Mouse (Mus musculus): ENCODE data around the gene Brix1. TPM values are rescaled to one million over a fixed set of nuclear protein-coding genes. Genes with fewer than 3 reads are reported as not detected.
"Not testable (repeated sequence)": the region's sequence is repeated elsewhere in the genome, so short reads cannot be mapped to it uniquely, and the experiment has no call there.

Brix1 gene
- polyA plus RNA-seq (2017; shearing (Covaris generic)), result 100 to 1,000 TPM; 145 to 167 TPM

DNA sequence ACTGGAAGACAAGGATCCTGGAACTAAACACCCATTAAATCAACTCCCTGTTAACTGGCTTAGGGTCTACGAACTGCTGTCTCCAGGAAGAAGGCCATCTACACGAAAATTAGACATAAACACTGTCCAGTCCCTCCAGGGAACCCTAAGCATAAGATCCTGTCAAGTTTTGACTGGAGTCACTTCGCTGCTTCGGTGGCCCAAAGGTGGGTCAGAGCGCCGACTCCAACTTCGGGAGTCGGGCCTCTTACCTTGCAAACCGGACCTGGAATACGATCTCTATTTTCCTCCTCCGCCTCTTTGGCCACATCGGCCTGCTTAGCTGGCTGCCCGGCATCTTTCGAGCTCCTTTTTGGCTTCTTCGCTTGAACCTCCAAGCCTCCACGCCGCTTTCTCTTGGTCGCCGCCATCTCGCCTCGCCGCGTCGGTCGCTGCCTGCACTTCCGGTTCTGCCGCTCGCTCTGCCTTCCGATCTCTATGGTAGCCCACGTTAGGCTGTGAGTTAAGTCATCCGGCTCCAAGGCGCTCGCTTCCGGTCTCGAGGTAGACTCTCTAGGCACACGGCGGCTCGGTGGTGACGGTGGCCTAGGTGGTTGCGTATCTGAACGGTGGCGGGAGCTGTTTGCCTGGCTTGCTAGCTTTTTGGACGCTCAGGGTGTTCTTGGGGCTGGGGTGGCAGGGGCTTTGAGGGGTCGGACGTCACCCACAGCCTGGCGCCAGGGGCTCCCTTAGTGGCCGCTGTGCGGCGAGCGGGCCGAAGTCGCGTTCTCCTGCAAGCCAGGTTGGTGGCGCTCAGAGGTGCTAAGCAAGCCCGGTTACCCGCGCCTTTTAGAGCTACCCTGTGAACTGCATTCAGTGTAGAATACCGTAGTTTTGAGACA lies at the start of gene Brix1, which contains the start of gene Rad1:
TSS of gene Brix1 (minus strand) at position 464 of the 881 bp plus-strand sequence.
TSS of gene Rad1 (plus strand) at position 535 of the 881 bp plus-strand sequence.
- peak; percentile 98 for ATAC-seq

DNA sequence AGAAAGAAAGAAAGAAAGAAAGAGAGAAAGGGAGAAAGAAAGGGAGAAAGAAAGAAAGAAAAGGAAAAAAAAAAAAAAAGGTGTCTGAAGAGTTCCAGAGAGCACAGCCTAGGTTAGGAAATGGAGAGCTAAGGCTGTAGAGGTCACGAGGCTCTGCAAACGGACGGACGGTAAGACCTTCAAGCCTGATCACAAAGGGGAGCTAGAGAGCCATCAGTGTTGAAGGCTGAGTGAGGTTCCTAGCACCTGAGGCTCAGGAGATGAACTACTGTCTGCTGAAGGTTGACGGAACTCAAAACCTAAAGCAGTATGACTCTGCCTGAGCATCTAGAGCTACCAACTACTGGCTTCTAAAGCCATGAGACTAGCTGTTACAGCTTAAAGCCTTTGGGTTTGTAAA lies 48.8 kb upstream of the Brix1 start:
- ATAC-seq, result no peak

DNA sequence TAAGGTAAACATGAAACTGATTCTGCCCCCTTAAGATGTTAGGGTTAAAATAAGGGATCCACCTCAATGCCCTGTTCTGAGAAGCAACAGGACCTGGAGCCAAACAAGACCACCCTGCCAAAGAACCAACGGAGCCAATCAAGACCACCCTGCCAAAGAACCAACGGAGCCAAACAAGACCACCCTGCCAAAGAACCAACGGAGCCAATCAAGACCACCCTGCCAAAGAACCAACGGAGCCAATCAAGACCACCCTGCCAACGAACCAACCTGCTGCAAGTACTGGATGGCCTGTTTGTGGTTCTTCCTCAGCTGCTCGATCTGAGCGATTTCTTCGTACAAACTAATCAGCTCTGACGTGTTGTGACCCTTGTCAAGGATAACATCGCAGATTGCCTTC lies 47.6 kb upstream of the Brix1 start:
- ATAC-seq, result not testable (repeated sequence)

DNA sequence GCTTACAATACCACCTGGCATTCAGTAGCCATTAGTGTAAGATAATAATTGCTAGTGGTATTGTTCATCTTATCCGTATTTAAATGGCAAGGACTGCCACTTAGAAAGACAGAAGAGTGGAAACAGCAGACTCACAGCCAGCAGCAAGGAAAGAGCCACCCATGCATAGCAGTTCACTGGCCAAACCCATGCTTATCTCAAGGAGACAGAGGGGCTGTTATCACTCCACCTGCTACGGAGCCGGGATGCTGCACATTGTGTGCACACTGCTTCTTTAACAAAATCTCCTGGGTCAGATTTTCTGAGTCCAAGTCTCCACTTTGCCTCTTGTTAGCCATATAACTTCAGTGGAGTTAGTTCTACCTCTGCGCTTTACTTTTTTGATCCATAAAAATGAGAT lies 45.6 kb upstream of the Brix1 start:
- ATAC-seq, result no peak

DNA sequence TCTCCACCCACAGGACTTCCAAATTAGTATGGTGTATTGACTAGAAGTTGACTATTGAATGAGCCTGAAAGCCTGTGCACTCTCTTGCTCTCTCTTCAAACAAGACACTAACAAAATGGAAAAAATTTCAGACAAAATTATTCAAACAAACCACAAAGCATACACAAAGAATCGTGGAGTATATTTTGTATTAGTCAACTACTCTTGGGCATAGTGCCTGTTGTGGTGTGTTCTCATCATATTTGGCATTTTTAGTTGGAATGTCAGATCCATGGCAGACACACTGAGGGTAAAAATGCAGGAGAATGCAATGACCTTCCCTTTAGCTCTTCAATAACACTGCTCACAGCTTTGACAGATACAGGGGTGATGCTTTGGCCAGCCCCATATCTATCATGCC lies 40.1 kb upstream of the Brix1 start:
- ATAC-seq, result no peak

DNA sequence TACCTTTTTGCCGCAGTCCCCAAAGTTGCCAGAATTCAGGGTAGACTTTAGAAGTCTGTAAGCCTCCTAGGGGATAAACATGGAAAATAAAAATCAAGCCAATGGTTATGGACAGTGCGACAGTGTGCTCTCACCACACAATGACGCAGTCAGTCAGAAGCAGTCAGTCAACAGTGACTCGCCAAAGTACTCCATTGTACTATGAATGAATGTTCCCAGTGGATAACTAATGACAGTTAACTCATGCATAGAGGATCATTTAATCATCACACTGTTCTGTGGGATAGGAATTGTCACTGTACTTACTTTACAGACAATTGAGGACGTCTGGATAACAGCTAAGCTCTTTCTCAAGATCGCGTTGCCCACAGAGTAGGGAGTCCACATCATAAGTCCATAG lies 29.4 kb upstream of the Brix1 start:
- ATAC-seq, result no peak

DNA sequence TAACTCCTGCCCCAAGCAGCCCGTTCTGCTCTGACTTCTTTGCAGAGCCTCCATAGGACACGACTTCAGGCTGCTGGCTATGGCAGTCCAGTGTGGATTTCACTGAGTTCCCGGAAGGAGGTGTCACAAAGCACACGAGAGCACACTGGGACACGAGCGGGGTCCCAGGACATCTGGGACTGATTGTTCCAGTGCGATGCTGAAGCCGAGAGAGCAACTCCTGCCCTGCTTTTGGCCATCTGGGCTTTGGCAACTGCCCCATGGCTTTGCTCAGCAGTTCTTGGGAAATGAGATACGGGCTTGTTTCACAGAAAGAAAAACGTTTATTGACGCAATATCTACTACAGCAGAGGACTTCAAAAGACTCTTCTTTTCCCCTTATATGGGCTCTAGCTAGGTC lies 20.4 kb upstream of the Brix1 start:
- ATAC-seq, result no peak

DNA sequence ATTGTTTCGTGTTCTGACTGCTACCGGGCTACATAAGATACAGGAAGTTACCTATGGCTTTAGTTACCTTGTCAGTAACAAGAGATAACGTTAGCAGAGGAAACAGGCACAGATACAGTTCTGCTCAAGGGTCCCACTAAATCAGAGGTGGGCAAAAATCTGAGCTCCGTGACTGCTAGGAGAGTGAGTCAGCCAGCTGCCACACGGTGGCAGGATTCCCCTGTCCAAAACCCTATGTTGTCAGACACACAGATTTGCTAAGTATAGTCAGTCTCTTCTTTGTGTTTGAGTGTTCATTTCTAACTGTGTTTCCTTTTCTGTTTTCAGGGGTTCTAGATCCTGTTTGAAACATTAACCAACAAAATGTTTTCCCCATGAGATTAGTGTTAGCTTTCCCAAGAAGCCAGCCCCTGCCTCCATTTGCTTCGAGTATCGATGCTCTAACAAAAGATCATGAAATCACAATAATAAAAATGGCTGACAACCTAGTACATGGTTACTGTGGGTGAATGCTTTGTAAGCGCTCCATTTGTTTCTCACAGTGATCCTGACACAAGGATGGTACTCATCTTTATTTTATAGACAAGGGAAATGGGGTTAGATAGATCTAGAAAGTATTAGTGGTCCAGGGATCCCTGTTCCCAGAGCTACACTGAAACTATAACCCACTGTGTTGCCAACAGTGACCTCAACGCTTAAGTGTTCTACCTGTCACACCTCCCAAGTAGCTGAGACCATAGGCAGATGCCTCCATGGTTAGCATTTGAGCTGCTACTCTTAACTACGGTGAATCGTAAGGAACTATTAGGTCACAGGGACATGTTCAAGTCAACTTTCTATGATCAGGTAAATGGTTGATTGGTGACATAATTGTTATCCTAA lies 15.3 kb upstream of the Brix1 start:
- no peak for ATAC-seq

DNA sequence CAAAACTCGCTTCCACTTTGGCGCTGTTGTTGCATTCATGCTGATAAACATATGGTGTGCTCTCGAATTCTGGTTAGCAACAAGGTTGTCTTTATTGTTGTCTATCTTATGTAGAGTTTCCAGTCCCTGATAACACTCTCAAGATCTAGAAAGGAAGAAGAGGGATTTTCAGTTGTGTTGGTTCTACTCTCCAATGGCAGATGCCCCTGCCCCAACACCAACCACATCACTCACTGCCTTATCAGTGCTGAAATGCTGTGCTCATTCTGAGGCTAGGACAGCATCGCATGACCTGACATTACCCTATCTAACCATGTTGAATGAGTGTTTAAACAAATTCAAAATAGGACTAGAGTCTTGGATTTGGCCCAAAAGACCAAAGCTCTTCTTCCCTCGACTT lies 14.3 kb upstream of the Brix1 start:
- no peak for ATAC-seq

DNA sequence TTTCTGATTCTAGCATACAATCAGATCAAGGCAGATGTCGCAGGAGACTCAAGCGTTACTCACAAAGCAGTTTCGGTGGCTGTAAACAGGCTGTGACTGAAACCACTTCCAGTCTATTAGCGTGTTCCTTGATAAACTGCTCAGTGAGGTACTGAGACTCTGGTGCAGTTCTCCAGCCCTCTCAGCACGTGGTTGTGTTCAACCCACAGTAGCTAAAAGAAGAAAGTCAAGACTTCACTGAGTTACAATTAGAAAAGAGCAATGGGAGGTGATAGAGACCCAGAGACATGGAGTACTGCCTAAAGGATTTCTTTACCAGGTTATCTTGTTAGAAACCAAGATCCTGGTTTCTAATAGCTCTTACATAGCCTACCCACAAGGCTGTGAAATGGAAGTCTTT lies 13.8 kb upstream of the Brix1 start:
- ATAC-seq, result no peak

DNA sequence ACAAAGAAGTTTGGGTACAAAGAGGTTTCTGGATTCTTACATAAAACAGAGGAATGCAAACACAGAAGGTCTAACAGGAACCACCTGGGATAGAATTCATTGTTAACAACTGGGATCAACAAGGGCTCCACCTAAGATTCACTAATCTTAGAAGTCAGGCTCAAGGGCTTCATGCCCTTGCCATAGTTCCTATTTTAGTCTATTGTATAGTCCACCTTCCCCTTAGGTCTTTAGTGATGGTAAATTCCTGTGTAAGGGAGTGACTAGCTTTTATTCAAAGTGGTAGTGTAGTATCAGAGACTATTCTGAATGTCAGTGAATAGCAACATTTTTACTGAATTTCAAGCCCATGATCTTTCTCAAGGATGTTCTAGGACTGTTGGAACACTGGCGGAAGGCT lies 10.9 kb upstream of the Brix1 start:
- not testable (repeated sequence) for ATAC-seq

DNA sequence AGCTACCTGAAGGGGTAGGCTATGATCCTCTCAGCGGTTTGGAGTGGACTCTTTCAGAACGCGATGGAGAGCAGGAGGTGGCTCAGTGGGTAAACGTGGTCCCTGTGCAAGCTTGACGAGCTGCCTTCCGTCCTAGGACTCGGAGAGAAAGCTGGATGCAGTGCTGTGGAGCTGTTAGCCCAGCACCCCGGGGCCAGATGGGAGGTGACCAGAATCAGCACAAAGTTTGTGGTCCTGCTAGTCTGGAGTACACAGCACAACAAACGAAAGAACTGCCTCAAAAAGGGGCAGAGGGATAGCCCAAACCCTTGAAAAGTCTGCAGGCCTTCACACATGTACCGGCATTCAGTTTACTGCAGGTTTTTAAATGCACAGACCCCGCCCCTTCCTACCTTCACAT lies 10.2 kb upstream of the Brix1 start:
- ATAC-seq, result no peak

DNA sequence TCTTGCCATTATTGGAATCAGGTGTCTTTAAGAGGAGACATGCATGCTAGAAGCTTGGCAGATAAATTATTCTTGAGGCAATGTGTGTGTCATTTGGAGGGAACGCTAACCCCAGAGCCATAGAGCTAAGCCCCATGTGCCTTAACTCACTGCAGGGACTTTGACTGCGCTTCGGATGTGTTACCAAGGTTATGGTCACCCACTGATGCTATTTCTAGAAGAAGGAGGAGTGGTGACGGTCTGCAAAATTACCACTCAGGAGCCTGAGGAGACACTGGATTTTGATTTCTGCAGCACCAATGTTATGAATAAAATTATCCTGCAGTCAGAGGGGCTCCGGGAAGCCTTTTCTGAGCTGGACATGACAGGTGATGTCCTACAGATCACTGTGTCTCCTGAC lies 4.4 kb upstream of the Brix1 start:
- ATAC-seq, result no peak

DNA sequence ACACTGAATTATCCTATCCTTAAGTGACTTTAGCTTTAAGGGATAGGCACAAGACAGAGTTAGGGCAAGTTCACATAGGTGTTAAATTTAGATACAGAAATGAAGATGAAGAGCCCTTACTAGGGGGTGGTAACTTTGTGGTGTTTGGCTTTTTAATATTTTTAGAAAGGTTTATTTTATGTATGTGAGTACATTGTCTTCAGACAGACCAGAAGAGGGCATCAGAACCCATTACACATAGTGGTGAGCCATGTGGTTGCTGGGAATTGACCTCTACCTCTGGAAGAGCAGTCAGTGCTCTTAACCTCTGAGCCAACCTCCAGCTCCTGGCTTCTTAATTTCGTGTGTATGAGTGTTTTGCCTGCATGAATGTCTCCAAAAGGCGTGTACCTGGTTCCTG lies 1.5 kb upstream of the Brix1 start:
- ATAC-seq, result no peak

DNA sequence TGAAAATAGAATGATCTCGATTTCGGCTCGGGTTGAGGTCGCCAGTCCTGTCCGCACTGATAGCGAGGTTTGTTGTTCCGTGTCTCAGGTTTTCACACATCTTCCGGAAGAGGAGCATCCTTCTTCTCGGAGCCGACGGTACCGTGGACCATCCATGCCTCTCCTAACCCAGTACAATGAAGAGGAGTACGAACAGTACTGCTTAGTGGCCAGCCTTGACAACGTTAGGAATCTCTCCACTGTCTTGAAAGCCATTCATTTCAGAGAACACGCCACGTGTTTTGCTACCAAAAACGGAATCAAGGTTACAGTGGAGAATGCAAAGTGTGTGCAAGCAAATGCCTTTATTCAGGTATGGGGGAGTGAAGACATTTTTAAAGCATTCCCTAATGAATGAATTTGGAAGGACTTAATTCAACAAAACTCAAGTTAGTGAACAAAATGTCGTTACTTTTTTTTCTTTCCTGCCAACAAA lies 655 bp upstream of the Brix1 start:
- peak; percentile 25 for ATAC-seq

DNA sequence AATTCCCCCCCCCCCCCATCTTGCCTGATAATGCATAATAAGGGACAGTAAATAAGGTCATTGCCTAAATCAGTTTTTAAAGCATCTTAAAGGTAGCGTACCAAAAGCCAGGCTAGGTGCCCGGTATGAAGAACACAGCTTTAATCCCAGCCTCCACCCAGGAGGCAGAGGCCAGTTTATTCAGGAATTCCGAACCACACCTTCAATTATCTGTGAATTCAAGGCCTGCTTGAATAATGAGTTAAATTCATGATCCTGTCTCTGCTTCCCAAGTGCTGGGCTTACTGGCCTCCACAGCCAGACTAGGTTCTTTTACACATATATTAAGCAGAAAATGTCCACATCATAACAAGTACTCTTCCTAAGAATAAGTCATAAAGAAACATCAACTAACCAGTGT lies 14.8 kb downstream of the Brix1 start:
- ATAC-seq, result no peak

DNA sequence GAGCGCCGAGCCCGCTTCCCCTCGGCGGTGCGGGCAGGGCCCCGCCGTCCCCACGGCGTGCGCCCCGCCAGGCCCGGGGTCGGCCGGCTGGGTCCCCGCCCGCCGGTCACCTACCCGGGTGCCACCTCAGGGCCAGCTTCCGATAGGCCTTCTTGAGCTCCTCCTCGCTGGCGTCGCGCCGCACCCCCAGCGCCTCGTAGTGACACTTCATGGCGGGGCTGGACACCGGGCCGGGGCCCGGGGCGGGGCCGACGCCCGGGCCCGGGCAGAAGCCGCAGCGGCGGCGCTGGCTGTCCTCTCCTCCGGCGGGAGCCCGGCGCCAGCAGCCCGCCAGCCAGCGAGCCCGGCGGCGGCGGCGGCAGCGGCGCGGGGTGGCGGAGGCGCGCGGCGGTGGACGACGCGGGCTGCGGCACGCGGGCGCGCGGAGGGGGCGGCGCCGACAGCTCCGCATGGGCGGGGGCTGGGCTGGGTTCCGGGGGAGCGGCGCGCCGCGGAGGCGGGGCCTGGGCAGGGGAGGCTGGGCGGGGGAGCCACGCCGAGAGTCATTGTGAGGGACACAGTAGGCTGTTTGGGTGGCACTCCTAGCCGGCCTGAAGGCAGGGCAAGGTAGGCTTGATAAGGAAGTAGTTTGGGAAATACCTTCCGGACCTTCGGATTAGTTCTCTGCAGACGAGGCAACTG lies 15.5 kb downstream of the Brix1 start, which contains the start of gene Dnajc21:
TSS of gene Dnajc21 (minus strand) at position 366 of the 681 bp plus-strand sequence.
- ATAC-seq, result peak; percentile 80

DNA sequence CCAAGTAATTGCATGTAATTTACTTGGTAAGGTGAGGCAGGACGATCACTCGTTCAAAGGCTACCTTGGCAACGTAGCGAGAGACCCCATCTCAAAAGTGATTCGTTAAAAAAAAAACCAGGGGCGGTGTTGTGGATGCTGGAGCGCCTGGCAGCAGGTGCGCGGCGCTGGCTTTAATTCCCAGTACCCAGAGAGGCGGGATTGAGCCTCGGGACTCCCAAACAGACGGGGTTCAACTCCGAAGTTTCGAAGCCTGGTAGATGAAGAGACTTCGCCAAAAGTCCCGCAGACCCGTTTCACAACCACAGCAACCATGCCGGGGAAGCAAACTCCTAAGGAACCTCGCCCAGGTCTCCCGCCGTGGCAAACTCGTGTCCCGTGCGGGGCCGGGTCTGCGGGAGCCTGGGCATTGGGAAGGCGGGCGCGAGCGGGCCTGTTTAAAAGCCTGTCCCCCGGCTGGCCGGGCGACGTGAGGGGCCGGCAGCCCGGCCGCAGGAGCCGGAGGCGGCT lies 16.1 kb downstream of the Brix1 start:
- ATAC-seq, result peak; percentile 15

DNA sequence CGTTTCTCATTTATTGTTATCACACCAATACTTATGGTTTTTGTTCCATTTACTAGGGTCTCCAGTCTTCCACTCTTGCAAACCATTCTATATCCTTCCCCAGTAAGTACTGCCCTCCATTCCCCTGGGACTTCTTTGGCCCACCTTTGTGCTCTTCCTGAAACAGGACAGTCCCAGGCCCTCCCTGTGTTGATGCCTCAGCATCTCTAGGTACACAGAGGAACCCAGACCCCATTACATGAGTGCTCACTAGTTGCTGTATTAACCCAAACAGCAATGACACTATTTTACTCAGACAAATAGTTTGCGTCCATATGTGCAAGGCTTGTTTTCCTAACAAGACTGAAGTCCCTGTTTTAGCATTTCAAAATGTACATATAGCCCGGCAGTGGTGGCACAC lies 17.0 kb downstream of the Brix1 start:
- no peak for ATAC-seq

DNA sequence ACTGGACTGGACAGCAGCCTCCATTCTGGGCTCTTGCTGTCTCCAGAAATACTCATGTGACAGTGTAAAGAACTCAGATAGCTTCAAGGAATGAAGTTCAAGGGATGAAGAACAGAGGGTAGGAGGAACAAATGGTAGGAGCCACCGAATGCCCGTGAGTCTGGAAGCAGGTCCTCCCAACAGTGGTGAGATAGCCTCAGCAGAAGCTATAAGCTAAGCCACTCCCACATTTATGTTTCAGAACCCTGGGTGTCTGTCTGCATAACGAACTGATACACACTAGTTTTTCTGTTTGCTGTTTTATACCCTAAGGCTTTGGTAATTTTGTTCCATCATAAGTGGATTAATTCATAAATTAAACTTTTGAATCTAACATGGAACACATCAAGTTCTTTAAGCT lies 21.1 kb downstream of the Brix1 start:
- no peak for ATAC-seq

DNA sequence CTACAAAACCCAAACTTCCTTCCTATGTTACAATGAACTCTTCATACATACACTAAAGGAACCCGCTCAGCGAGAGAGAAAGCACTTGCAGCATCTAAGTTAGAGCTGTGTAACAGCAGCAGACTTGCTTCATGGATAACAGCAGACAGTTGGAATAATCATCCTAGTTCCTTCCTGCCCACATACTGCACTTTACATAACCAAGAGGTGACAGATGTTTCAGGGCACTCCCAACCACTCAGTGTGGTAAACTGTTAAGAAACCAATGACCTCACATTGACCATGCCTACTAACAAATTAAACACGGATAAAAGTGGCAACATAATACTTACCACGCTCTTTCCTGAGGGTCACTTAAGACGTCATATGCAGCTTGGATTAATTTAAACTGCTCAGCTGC lies 22.2 kb downstream of the Brix1 start:
- no peak for ATAC-seq

DNA sequence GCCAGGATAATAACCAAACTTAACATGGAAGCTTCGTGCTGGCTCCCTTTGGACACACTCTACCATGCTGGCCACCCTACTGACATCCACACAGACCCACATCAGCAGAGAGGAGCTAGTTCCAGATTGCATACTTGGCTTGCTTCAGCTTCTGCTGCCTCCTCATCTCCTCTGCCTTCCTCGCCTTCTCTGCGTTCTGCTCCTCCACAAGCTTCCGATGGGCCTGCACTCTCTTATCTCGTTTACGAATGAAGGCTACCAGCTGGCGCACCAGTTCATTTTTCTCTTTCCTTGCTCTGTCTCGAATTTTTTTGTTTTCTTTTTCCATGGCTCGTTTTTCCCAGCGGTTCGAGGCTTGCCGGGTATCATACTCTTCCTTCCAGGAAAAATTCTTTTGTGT lies 24.8 kb downstream of the Brix1 start:
- ATAC-seq, result no peak

DNA sequence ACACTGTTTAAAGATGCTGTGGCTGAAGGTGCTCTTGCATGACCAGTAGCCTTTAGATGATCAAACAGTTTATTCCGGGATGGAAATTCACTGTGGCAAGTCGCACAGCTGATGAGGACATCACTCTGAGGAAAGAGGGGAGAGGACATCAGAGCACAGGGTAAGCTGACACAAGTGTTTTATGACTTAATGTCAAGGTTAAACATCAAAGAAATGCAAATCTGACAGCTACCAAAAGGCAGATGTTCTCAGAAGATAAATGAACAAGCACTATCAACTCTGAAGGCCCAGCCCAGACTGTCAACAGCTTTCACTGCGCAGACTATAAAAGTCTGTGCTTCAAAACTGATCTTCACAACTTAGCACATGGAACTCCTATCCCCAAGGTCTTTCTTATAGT lies 38.6 kb downstream of the Brix1 start:
- no peak for ATAC-seq

Data from activated CD4-positive, CD25-positive, alpha-beta regulatory T cell, adult 4 months (primary cell).